Mouse (Mus musculus): Measurements from ENCODE around the gene Atp6v1d. TPM values are rescaled to one million over a fixed set of nuclear protein-coding genes. Genes with fewer than 3 reads are reported as not detected.

Atp6v1d gene
- 16.8 and 17.1 TPM in 2 replicates for polyA plus RNA-seq (2012; rRNA removed; ENCODE audit: low replicate concordance)

GRCm38 (mm10) chr12:78861496-78862253, at the start of gene Atp6v1d, which contains the start of gene Eif2s1:
Gene Atp6v1d, minus strand, starts transcription at chr12:78861638.
Gene Eif2s1, plus strand, starts transcription at chr12:78861819.

DNA sequence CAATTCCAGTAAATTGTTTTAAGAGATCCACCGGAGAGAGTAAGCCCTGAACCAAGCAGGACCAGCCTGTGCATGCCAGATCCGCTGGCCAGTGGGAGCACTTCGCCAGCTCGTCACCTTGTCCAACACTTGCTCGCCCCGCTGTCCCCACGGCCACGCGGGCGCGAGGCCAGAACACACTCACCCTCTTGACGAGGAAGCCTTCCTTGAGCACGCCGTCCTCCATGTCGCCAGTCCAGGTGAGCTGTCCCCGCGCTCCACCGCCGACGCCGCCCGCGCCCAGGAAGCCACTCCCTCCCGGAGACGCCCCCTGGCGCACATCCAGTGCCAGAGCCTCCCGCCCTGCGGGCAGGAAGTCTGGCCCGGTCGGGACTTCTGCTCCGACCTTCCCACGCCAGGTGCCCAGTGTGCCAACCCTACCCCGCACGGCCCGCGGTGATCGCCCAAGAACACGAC, 45.3 kb upstream of the Atp6v1d start, which contains the start of gene Plek2:
Gene Plek2, minus strand, starts transcription at position 258 of the 456 bp plus-strand sequence.

Other genes with a start within 250 kb of the Atp6v1d start
- gene Fam71d, start 170.1 kb downstream of the Atp6v1d start, polyA plus RNA-seq (2012; rRNA removed; ENCODE audit: low replicate concordance), result not detected in 2 replicates
- gene Mpp5, start 112.7 kb downstream of the Atp6v1d start, polyA plus RNA-seq (2012; rRNA removed; ENCODE audit: low replicate concordance), result 2.4 and 2.5 TPM in 2 replicates
- 16.7 and 21.8 TPM in 2 replicates for gene Eif2s1, start 181 bp upstream of the Atp6v1d start, polyA plus RNA-seq (2012; rRNA removed; ENCODE audit: low replicate concordance)
- gene Plek2, start 45.3 kb upstream of the Atp6v1d start, polyA plus RNA-seq (2012; rRNA removed; ENCODE audit: low replicate concordance), result 0.40 and 2.6 TPM in 2 replicates
- 16.5 and 38.3 TPM in 2 replicates for gene Tmem229b, start 146.0 kb upstream of the Atp6v1d start, polyA plus RNA-seq (2012; rRNA removed; ENCODE audit: low replicate concordance)
- 0.27 and 8.7 TPM in 2 replicates for gene Plekhh1, start 167.5 kb upstream of the Atp6v1d start, polyA plus RNA-seq (2012; rRNA removed; ENCODE audit: low replicate concordance)
- gene Pigh, start 228.0 kb upstream of the Atp6v1d start, polyA plus RNA-seq (2012; rRNA removed; ENCODE audit: low replicate concordance), result 9.9 and 16.5 TPM in 2 replicates

Measured in subcutaneous adipose tissue, adult 2 months (tissue).